Mouse (Mus musculus) MEL (cell line): ENCODE results near the gene Lrp6. TPM values are rescaled to one million over a fixed set of nuclear protein-coding genes. Genes with fewer than 3 reads are reported as not detected.

Experiments
- DNase-seq: peaks from one replicate; pipeline ENCODE4 v3.0.0; 2011; ENCODE audit warnings: low read depth, low spot score
- H3K27ac ChIP-seq: 2 replicates; pipeline ENCODE4 v1.5.1; 2012; ENCODE audit warnings: low read depth, mild to moderate bottlenecking, control low read depth, low read length, moderate library complexity; ENCODE audit not compliant: control insufficient read depth
- H3K27me3 ChIP-seq, 2 experiments: fragments of 150-350 bp in 1 of 2; sonication (generic) in 1 of 2; 2 replicates each; pipeline ENCODE4 v1.6.1; 2012; ENCODE audit warnings: low read length in 2 of 2, mild to moderate bottlenecking in 2 of 2, improper control_type of control experiment in 1 of 2, moderate library complexity in 1 of 2; ENCODE audit not compliant: insufficient read depth in 2 of 2, control insufficient read depth in 1 of 2
- H3K36me3 ChIP-seq, 2 experiments: 2 replicates each; pipeline ENCODE4 v1.6.1; 2012 to 2014; ENCODE audit warnings: low read length in 2 of 2, improper control_type of control experiment in 1 of 2, inconsistent platforms in 1 of 2, mild to moderate bottlenecking in 1 of 2; ENCODE audit not compliant: insufficient read depth in 2 of 2, control insufficient read depth in 1 of 2
- H3K4me1 ChIP-seq, 2 experiments: fragments of 150-350 bp in 1 of 2; sonication (generic) in 1 of 2; 2 replicates each; pipeline ENCODE4 v1.6.1; 2012; ENCODE audit warnings: low read length in 2 of 2, improper control_type of control experiment in 1 of 2, mild to moderate bottlenecking in 1 of 2; ENCODE audit not compliant: insufficient read depth in 2 of 2, control insufficient read depth in 1 of 2
- H3K4me3 ChIP-seq, 2 experiments: fragments of 150-350 bp in 1 of 2; sonication (generic) in 1 of 2; 2 replicates each; pipeline ENCODE4 v1.5.1; 2012; ENCODE audit warnings: low read depth in 2 of 2, low read length in 2 of 2, mild to moderate bottlenecking in 2 of 2, moderate library complexity in 2 of 2, control low read depth in 1 of 2, improper control_type of control experiment in 1 of 2; ENCODE audit not compliant: control insufficient read depth in 1 of 2, insufficient read depth in 1 of 2
- H3K79me2 ChIP-seq: 2 replicates; pipeline ENCODE4 v1.6.1; 2012; ENCODE audit warnings: mild to moderate bottlenecking, low read length, moderate library complexity; ENCODE audit not compliant: control insufficient read depth, poor library complexity, insufficient read depth
- H3K9ac ChIP-seq: 2 replicates; pipeline ENCODE4 v1.6.1; 2012; ENCODE audit warnings: low read depth, mild to moderate bottlenecking, control low read depth, low read length, moderate library complexity; ENCODE audit not compliant: control insufficient read depth, poor library complexity, severe bottlenecking
- H3K9me3 ChIP-seq: fragments of 150-350 bp; sonication (generic); replicated peaks from 2 replicates; pipeline ENCODE4 v1.6.1; 2012; ENCODE audit warnings: mild to moderate bottlenecking, low read length, improper control_type of control experiment, moderate library complexity; ENCODE audit not compliant: insufficient read depth
- BHLHE40 ChIP-seq: IDR thresholded peaks from 2 replicates; pipeline ENCODE4 v1.6.1; 2012; ENCODE audit warnings: low read depth, mild to moderate bottlenecking, inconsistent platforms, low read length, improper control_type of control experiment, borderline replicate concordance
- CHD1 ChIP-seq: IDR thresholded peaks from 2 replicates; pipeline ENCODE4 v1.6.1; 2012; ENCODE audit warnings: low read depth, mild to moderate bottlenecking, inconsistent platforms, low read length, improper control_type of control experiment
- CHD2 ChIP-seq: IDR thresholded peaks from 2 replicates; pipeline ENCODE4 v1.6.1; 2011; ENCODE audit warnings: low read length, improper control_type of control experiment
- CTCF ChIP-seq, 3 experiments: IDR thresholded peaks in 2 of 3; conservative IDR thresholded peaks in 1 of 3; 2 replicates each; pipeline ENCODE4 v1.5.1; 2011 to 2012; ENCODE audit warnings: low read length in 3 of 3, low read depth in 2 of 3, mild to moderate bottlenecking in 2 of 3, improper control_type of control experiment in 1 of 3, inconsistent platforms in 1 of 3, mixed read lengths in 1 of 3, moderate library complexity in 1 of 3; ENCODE audit not compliant: control insufficient read depth in 1 of 3, insufficient read depth in 1 of 3, poor library complexity in 1 of 3, severe bottlenecking in 1 of 3
- E2F4 ChIP-seq: IDR thresholded peaks from 2 replicates; pipeline ENCODE4 v1.6.1; 2011; ENCODE audit warnings: low read depth, low read length, improper control_type of control experiment, borderline replicate concordance
- ELF1 ChIP-seq: IDR thresholded peaks from 2 replicates; pipeline ENCODE4 v1.6.1; 2014; ENCODE audit warnings: low read depth, mild to moderate bottlenecking, inconsistent platforms, low read length, improper control_type of control experiment, moderate library complexity
- EP300 ChIP-seq, 2 experiments: IDR thresholded peaks; 2 replicates each; pipeline ENCODE4 v1.6.1; 2011; ENCODE audit warnings: improper control_type of control experiment in 2 of 2, low read length in 2 of 2, low read depth in 1 of 2, mild to moderate bottlenecking in 1 of 2
- ETS1 ChIP-seq: IDR thresholded peaks from 2 replicates; pipeline ENCODE4 v1.6.1; 2012; ENCODE audit warnings: low read depth, mild to moderate bottlenecking, inconsistent platforms, low read length, improper control_type of control experiment, moderate library complexity
- GABPA ChIP-seq: IDR thresholded peaks from 2 replicates; pipeline ENCODE4 v1.6.1; 2012; ENCODE audit warnings: low read depth, mild to moderate bottlenecking, inconsistent platforms, low read length, improper control_type of control experiment, moderate library complexity
- GATA1 ChIP-seq: IDR thresholded peaks from 2 replicates; pipeline ENCODE4 v1.6.1; 2011; ENCODE audit warnings: low read depth, low read length, improper control_type of control experiment
- HCFC1 ChIP-seq: IDR thresholded peaks from 2 replicates; pipeline ENCODE4 v1.6.1; 2012; ENCODE audit warnings: low read depth, mild to moderate bottlenecking, inconsistent platforms, low read length, improper control_type of control experiment, moderate library complexity
- JUND ChIP-seq: IDR thresholded peaks from 2 replicates; pipeline ENCODE4 v1.6.1; 2011; ENCODE audit warnings: low read depth, mild to moderate bottlenecking, improper control_type of control experiment, low read length
- KAT2A ChIP-seq: conservative IDR thresholded peaks from 2 replicates; pipeline ENCODE4 v1.6.1; 2012; ENCODE audit warnings: low read depth, low read length, improper control_type of control experiment, inconsistent platforms
- MAFK ChIP-seq: IDR thresholded peaks from 2 replicates; pipeline ENCODE4 v1.6.1; 2011; ENCODE audit warnings: low read depth, mild to moderate bottlenecking, low read length, improper control_type of control experiment, borderline replicate concordance
- MAX ChIP-seq: IDR thresholded peaks from 2 replicates; pipeline ENCODE4 v1.6.1; 2011; ENCODE audit warnings: low read length, improper control_type of control experiment
- MAZ ChIP-seq: IDR thresholded peaks from 2 replicates; pipeline ENCODE4 v1.6.1; 2012; ENCODE audit warnings: low read depth, mild to moderate bottlenecking, inconsistent platforms, low read length, improper control_type of control experiment
- MEF2A ChIP-seq: IDR thresholded peaks from 2 replicates; pipeline ENCODE4 v1.6.1; 2014; ENCODE audit warnings: low read depth, mild to moderate bottlenecking, inconsistent platforms, low read length, improper control_type of control experiment; ENCODE audit not compliant: poor library complexity, insufficient replicate concordance, severe bottlenecking; ENCODE audit errors: extremely low read depth
- MXI1 ChIP-seq: IDR thresholded peaks from 2 replicates; pipeline ENCODE4 v1.6.1; 2011; ENCODE audit warnings: mild to moderate bottlenecking, low read depth, low read length, improper control_type of control experiment
- MYB ChIP-seq: IDR thresholded peaks from 2 replicates; pipeline ENCODE4 v1.6.1; 2011; ENCODE audit warnings: mild to moderate bottlenecking, low read depth, low read length, improper control_type of control experiment
- NELFE ChIP-seq: IDR thresholded peaks from 2 replicates; pipeline ENCODE4 v1.6.1; 2011; ENCODE audit warnings: low read depth, low read length, improper control_type of control experiment
- NRF1 ChIP-seq: IDR thresholded peaks from 2 replicates; pipeline ENCODE4 v1.6.1; 2014; ENCODE audit warnings: low read depth, mild to moderate bottlenecking, inconsistent platforms, low read length, improper control_type of control experiment, moderate library complexity; ENCODE audit not compliant: poor library complexity, insufficient read depth, severe bottlenecking
- POLR2A ChIP-seq, 2 experiments: IDR thresholded peaks; 2 replicates each; pipeline ENCODE4 v1.6.1; 2011 to 2012; ENCODE audit warnings: low read length in 2 of 2, mild to moderate bottlenecking in 2 of 2, control low read depth in 1 of 2, improper control_type of control experiment in 1 of 2, low read depth in 1 of 2, moderate library complexity in 1 of 2; ENCODE audit not compliant: control insufficient read depth in 1 of 2, insufficient read depth in 1 of 2, poor library complexity in 1 of 2
- POLR2AphosphoS2 ChIP-seq: IDR thresholded peaks from 2 replicates; pipeline ENCODE4 v1.6.1; 2011; ENCODE audit warnings: low read length, improper control_type of control experiment
- POLR2AphosphoS5 ChIP-seq: IDR thresholded peaks from 2 replicates; pipeline ENCODE4 v1.6.1; 2012; ENCODE audit warnings: low read depth, borderline replicate concordance, mild to moderate bottlenecking, inconsistent platforms, low read length, moderate library complexity, mixed read lengths
- RAD21 ChIP-seq: IDR thresholded peaks from 2 replicates; pipeline ENCODE4 v1.6.1; 2011; ENCODE audit warnings: mild to moderate bottlenecking, low read depth, low read length, improper control_type of control experiment
- RCOR1 ChIP-seq: IDR thresholded peaks from 2 replicates; pipeline ENCODE4 v1.6.1; 2012; ENCODE audit warnings: low read depth, mild to moderate bottlenecking, inconsistent platforms, low read length, improper control_type of control experiment
- SIN3A ChIP-seq: IDR thresholded peaks from 2 replicates; pipeline ENCODE4 v1.6.1; 2012; ENCODE audit warnings: low read length, improper control_type of control experiment, inconsistent platforms
- SMC3 ChIP-seq: IDR thresholded peaks from 2 replicates; pipeline ENCODE4 v1.6.1; 2011; ENCODE audit warnings: low read depth, low read length, improper control_type of control experiment
- TAL1 ChIP-seq: IDR thresholded peaks from 2 replicates; pipeline ENCODE4 v1.6.1; 2012; ENCODE audit warnings: mild to moderate bottlenecking, inconsistent platforms, low read length, moderate library complexity, mixed read lengths
- TBP ChIP-seq: IDR thresholded peaks from 2 replicates; pipeline ENCODE4 v1.8.0; 2011; ENCODE audit warnings: low read depth, low read length, improper control_type of control experiment
- TCF12 ChIP-seq: IDR thresholded peaks from 2 replicates; pipeline ENCODE4 v1.6.1; 2014; ENCODE audit warnings: low read depth, mild to moderate bottlenecking, inconsistent platforms, low read length, improper control_type of control experiment, moderate library complexity
- UBTF ChIP-seq: IDR thresholded peaks from 2 replicates; pipeline ENCODE4 v1.6.1; 2012; ENCODE audit warnings: low read depth, mild to moderate bottlenecking, inconsistent platforms, low read length, improper control_type of control experiment, moderate library complexity, borderline replicate concordance; ENCODE audit not compliant: insufficient read depth
- USF1 ChIP-seq: IDR thresholded peaks from 2 replicates; pipeline ENCODE4 v1.6.1; 2014; ENCODE audit warnings: low read depth, mild to moderate bottlenecking, inconsistent platforms, low read length, improper control_type of control experiment, moderate library complexity
- USF2 ChIP-seq, 2 experiments: IDR thresholded peaks; 2 replicates each; pipeline ENCODE4 v1.6.1; 2011 to 2012; ENCODE audit warnings: improper control_type of control experiment in 2 of 2, low read length in 2 of 2, borderline replicate concordance in 1 of 2, inconsistent platforms in 1 of 2, low read depth in 1 of 2, mild to moderate bottlenecking in 1 of 2; ENCODE audit not compliant: insufficient read depth in 1 of 2
- ZC3H11A ChIP-seq: IDR thresholded peaks from 2 replicates; pipeline ENCODE4 v1.6.1; 2012; ENCODE audit warnings: low read depth, mild to moderate bottlenecking, inconsistent platforms, low read length, improper control_type of control experiment
- ZKSCAN1 ChIP-seq: IDR thresholded peaks from 2 replicates; pipeline ENCODE4 v1.6.1; 2012; ENCODE audit warnings: low read depth, mild to moderate bottlenecking, inconsistent platforms, low read length, improper control_type of control experiment, moderate library complexity
- ZMIZ1 ChIP-seq: IDR thresholded peaks from 2 replicates; pipeline ENCODE4 v1.6.1; 2012; ENCODE audit warnings: low read depth, mild to moderate bottlenecking, inconsistent platforms, low read length, improper control_type of control experiment, moderate library complexity
- ZNF384 ChIP-seq: IDR thresholded peaks from 2 replicates; pipeline ENCODE4 v1.6.1; 2012; ENCODE audit warnings: low read depth, mild to moderate bottlenecking, inconsistent platforms, low read length, improper control_type of control experiment
- polyA plus RNA-seq, 2 experiments: library from polyadenylated mRNA; stranded (reverse) in 1 of 2; unstranded in 1 of 2; fragments of >175 nt in 1 of 2; fragments of >200 nt in 1 of 2; gene quantifications; 2 replicates each; pipeline versions ENCODE4 v1.2.1 to v1.2.4; 2012; ENCODE audit warnings: low replicate concordance in 2 of 2, low read depth in 1 of 2; ENCODE audit not compliant: insufficient read length in 2 of 2, insufficient read depth in 1 of 2, missing spikeins in 1 of 2
- total RNA-seq: library from RNA; depleted of rRNA; stranded (reverse); fragments of 300-350 nt; gene quantifications from 2 replicates; pipeline ENCODE4 v1.2.3, GENCODE M21; 2012

Lrp6 gene
- total and polyA plus RNA-seq, 3 experiments = 13.1 to 25.7 (median 17.2) TPM

GRCm38 (mm10) chr6:134539459-134539858 lies 27.3 kb downstream of the Lrp6 start:
- DNase-seq = peak; percentile 92
- H3K9ac ChIP-seq = peak overlapping the region; percentile 60
- peaks cover 22 to 46% of the 10 kb centered on the region in 2 experiments for H3K4me1 ChIP-seq
- peaks cover 4 to 40% of the 10 kb centered on the region in 2 experiments for H3K36me3 ChIP-seq
- no peaks in the 10 kb centered on the region for H3K27me3 ChIP-seq
- peak overlapping the region; percentile 78 for H3K27ac ChIP-seq
- no peaks in the 10 kb centered on the region for H3K9me3 ChIP-seq
- peaks cover 41% of the 10 kb centered on the region for H3K79me2 ChIP-seq
- peak overlapping the region in 1 of 2 experiments; percentile 68 for H3K4me3 ChIP-seq
- TF ChIP-seq JUND = no peak
- no peak for TF ChIP-seq POLR2AphosphoS5
- peak; percentile 86 for TF ChIP-seq ZNF384
- no peak for TF ChIP-seq BHLHE40
- no peak for TF ChIP-seq NRF1
- TF ChIP-seq GABPA = no peak
- TF ChIP-seq CHD2 = no peak
- no peak for TF ChIP-seq MXI1
- TF ChIP-seq TBP = no peak
- no peak for TF ChIP-seq SMC3
- TF ChIP-seq SIN3A = peak; percentile 72
- TF ChIP-seq MAZ = 0 out of 2 replicates have a peak, but pooled peaks have one; percentile 5
- no peak for TF ChIP-seq UBTF
- peak; percentile 69 for TF ChIP-seq TAL1
- 0 out of 2 replicates have a peak, but pooled peaks have one; percentile 9 for TF ChIP-seq HCFC1
- TF ChIP-seq ZC3H11A = no peak
- peak; percentile 81 for TF ChIP-seq MAFK
- peak; percentile 89 for TF ChIP-seq TCF12
- no peak for TF ChIP-seq KAT2A
- no peak for TF ChIP-seq ELF1
- TF ChIP-seq ETS1 = peak; percentile 87
- no peak for TF ChIP-seq CTCF (IDR thresholded peaks at IDR 0.05 in 2 of 3, conservative IDR thresholded peaks at IDR 0.05 in 1 of 3; ENCODE audit: control insufficient read depth in 1 of 3, insufficient read depth in 1 of 3, low read depth in 2 of 3, low read length in 3 of 3, poor library complexity in 1 of 3, severe bottlenecking in 1 of 3)
- no peak for TF ChIP-seq MAX
- no peak for TF ChIP-seq RAD21
- TF ChIP-seq E2F4 = no peak
- TF ChIP-seq USF1 = no peak
- TF ChIP-seq MYB = peak; percentile 90
- no peak for TF ChIP-seq POLR2A (IDR thresholded peaks at IDR 0.05; ENCODE audit: control insufficient read depth in 1 of 2, insufficient read depth in 1 of 2, low read depth in 1 of 2, low read length in 2 of 2, poor library complexity in 1 of 2)
- TF ChIP-seq RCOR1 = peak; percentile 79
- no peak for TF ChIP-seq USF2 (IDR thresholded peaks at IDR 0.05; ENCODE audit: borderline replicate concordance in 1 of 2, insufficient read depth in 1 of 2, low read depth in 1 of 2, low read length in 2 of 2)
- TF ChIP-seq ZMIZ1 = no peak
- peak; percentile 90 for TF ChIP-seq GATA1
- no peak for TF ChIP-seq NELFE
- TF ChIP-seq CHD1 = 0 out of 2 replicates have a peak, but pooled peaks have one; percentile 43
- peak; percentile 5; the same call in 1 of the 2 replicates for TF ChIP-seq ZKSCAN1
- peak; percentile 95 for TF ChIP-seq EP300 (IDR thresholded peaks at IDR 0.05; ENCODE audit: low read depth in 1 of 2, low read length in 2 of 2)
- TF ChIP-seq POLR2AphosphoS2 = no peak
- 0 out of 2 replicates have a peak, but pooled peaks have one; percentile 41 for TF ChIP-seq MEF2A
